Mouse (Mus musculus): Measurements from ENCODE around the gene Npcd.

The Npcd gene

DNA sequence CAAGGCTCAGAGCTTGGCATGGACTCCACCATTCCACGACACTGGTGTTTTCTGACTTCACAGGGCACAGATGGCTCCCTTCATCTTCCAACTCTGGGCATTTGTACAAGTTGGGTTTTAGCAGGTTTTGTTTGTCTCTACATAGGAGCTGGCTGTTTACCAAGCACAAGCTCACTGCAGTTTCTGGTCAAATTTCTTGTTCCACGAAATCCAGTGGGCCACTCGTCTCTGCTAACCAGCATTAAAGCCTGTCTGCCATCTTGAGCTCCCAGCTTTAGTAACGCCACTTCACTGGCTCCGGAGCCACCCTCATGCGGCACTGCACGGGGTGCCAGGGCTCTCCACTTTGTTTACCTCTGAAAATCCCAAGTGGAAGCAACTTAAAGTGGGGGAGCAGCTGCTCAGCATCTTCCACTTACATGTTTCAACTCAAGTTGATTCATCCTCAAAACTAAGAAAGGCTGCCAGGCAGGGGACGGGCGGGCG, 67.4 kb downstream of the Npcd start:
- no peak for DNase-seq (ENCODE audit: low spot score)

DNA sequence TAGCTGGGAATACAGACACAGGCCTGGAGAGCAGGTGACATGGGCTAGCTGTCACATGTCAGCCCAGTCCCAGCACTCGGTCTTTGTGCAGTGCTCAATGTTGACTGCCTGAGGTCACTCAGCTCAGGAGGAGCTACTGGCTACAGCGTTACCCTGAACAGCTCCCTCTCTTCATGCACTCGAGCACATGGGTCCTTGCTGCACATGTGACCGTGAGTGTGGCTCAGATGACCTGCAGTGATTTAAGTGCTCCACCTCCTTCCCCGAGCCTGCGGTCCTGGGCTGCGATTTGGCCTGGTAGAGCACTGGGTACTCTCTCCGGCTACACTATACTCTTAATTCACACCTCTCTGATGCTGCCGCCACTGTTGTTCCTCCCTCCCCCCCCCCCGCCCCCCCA, 67.9 kb downstream of the Npcd start:
- DNase-seq (ENCODE audit: low spot score): no peak

GRCm38 (mm10) chr15:79765361-79765760, 68.7 kb downstream of the Npcd start:
- no peak for DNase-seq (ENCODE audit: low spot score)

DNA sequence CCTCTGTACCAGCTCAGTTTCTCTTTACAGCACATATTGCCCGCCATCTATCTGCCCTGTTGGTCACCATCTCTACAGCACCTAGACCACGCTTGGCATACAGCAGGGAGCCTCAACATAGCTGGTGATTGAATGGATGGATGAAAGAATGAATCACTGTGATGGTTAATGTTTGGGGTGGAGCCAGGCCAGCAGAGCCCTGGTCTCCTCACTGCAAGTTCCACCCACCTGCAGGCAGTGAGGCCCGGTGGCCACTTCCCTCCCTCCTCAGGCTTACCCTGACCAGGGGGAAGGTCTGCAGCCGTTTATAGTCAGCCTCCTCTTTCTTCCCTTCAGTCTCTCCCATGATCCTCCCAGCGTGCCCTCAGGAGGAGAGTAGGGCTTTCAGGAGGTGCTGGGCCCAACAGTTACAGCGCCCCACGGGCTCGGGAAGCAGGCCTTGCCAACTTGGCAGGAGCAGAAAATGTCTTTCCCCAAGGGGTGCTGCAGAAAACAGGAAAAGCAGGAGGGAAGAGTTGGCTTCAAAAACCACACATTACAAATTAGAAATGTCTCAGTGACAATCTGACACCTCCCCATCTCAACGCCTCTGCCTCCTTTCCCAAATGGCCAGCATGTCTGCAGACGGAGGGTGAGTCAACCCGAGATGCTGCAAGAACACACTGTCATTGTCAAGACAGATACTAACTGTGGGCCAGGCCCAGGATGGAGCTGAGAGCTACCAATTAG, 69.3 kb downstream of the Npcd start:
- DNase-seq (ENCODE audit: low spot score): no peak

- DNase-seq (ENCODE audit: low spot score): no peak
Measured at GRCm38 (mm10) chr15:79763601-79764246, 70.3 kb downstream of the Npcd start.

DNA sequence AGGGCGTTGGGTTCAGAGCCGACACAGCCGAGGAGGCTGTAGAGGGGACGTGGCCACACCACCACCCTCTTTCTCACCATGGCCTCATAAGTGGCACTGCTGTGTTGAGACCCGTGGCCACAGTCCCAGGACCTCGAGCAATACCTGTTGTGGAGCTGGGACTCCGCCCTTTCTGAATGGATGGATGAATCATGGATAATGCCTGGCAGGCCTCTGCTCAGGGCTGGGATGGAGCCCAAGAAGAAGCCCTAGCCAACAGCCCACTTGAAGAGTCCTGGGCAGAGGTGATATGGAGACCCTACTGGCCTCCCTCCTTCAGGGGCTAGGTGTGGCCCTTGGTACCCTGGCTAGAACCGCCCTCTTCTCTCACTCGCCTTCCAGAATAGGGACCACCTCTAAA, 71.0 kb downstream of the Npcd start:
- no peak for DNase-seq (ENCODE audit: low spot score)

- no peak for DNase-seq (ENCODE audit: low spot score)
Measured at GRCm38 (mm10) chr15:79760956-79761355, 73.1 kb downstream of the Npcd start.

GRCm38 (mm10) chr15:79757118-79757517, 76.9 kb downstream of the Npcd start:
- no peak for DNase-seq (ENCODE audit: low spot score)

DNA sequence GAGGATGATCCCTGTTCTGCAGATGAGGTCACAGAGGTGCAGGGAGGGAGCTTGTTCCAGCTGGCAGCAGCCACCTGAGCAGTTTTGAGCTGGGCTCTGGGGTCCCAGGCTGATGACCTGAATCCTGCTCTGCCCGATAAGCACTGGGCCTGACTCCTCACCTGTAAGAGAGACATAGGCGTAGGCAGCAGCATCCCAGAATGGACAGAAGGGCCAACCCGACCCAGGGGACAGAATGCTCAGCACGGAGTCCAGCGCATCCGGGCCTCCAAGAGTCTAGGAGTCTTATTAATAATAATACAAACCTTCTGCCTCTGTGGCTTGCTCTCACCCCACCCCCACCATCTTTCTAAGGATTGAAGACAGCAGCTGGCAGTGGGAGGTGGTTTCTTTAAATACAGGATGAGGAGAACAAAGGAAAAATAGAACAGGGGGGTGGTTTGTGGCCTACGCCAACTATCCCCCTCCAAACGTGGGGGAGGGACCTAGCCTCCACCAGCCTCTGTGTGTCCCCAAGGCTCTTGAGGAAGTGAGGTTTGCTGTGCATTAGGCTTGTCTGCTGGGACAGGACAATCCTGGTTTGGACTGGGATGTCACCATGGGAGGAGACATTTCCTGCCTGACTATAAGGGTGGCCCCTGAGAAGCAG, 77.9 kb downstream of the Npcd start:
- DNase-seq (ENCODE audit: low spot score): no peak

DNA sequence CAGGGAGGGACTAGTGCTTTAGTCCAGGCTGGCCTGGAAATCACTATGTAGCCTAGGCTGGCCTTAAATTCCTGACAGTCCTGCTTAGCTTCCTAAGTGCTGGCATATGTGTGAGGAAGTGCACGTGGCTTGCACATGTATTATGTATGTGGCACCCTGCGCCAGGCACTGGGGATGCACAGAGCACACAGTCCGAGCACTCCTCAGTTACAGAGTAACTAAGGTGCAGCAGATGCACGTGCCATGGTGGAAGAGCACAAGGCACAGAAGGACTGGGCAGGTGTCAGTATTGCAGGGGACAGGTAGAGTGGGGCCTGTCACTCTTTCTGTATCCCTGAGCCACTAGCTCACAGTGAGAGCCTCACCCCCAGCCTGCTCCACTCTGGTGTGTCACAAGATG, 78.9 kb downstream of the Npcd start:
- DNase-seq (ENCODE audit: low spot score): no peak

GRCm38 (mm10) chr15:79753873-79754272, 80.2 kb downstream of the Npcd start:
- no peak for DNase-seq (ENCODE audit: low spot score)

DNA sequence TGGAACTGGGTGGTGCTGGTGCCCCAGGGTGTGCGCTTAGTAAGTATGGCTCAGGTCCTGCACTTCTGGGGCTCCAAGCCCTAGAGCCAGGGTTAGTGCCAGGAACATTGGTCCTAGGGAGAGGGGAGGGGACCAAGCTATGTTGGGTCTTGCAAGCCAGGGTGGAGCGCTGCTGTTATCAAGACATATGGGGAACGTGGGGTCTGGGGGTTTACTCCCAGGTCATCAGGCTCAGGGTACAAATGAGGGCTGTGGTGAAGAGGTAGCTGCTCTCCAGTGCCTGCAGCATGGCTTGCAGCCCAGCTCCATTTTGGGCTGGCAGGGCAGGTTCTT, 80.7 kb downstream of the Npcd start:
- no peak for DNase-seq (ENCODE audit: low spot score)

- peak; percentile 41 for DNase-seq (ENCODE audit: low spot score)
Measured at GRCm38 (mm10) chr15:79752742-79753419, 81.2 kb downstream of the Npcd start.

DNA sequence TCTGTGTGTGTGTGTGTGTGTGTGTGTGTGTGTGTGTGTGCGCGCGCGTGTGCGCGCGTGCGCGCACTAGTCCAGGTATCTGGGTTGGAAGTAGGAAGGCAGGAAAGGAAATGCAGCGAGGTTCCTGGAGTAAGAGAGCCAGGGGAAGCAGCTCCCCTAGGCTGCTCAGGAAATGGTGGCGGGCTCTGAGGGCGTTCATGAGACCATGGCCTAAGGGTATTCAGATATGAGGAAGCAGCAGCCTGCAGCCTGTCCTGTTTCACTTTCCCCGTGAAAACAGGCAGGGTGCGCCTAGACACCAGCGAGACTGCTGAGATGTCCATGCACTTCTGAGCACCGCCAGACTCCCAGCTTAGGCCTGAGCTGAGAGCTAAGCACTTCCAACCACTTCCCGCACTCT, 82.3 kb downstream of the Npcd start:
- DNase-seq (ENCODE audit: low spot score): no peak

- no peak for DNase-seq (ENCODE audit: low spot score)
Measured at GRCm38 (mm10) chr15:79750266-79750665, 83.8 kb downstream of the Npcd start.

DNA sequence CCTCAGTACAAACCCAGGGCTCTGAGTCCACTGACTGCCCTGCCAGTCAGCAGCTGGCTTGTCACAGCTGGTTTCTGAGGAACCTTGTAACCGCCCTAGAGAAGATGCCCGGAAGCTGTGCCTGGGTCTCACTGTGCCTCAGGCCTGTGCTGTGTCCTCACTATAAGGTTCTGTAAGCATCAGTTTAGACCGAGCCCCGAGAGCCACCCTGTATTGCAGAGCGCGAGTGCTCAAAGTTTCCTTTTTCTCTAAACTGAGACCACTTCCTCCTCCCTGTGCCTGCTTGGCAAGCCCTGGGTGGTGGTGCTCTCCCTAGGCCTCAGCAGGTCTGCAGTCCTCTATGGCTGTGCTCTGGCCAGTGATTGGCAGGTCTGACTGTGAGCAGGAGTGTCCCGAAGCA, 84.9 kb downstream of the Npcd start:
- no peak for DNase-seq (ENCODE audit: low spot score)

DNA sequence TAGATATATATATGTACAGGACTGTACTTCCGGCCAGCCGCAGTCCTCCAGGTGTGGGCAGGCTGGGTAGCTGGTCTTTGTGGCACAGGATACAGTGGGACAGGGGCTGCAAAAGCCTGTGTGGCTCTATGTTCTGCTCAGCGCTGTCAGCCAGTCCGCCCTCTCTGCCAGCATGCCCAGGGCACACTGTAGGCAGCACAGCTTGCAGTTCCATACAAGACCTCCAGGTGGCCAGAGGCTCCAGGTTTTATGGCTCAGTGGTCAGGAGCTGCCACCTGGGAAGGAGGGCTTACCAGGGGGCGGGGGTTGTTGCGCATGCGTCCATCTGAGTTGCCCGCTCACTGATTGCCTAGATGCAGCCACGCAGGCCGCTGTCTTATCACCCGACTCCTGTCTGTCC, 86.0 kb downstream of the Npcd start:
- DNase-seq (ENCODE audit: low spot score): no peak

- DNase-seq (ENCODE audit: low spot score): no peak
Measured at GRCm38 (mm10) chr15:79745883-79746282, 88.2 kb downstream of the Npcd start.

- no peak for DNase-seq (ENCODE audit: low spot score)
Measured at GRCm38 (mm10) chr15:79745312-79745711, 88.7 kb downstream of the Npcd start.

GRCm38 (mm10) chr15:79744742-79745141, 89.3 kb downstream of the Npcd start:
- no peak for DNase-seq (ENCODE audit: low spot score)

GRCm38 (mm10) chr15:79744001-79744400, 90.0 kb downstream of the Npcd start:
- no peak for DNase-seq (ENCODE audit: low spot score)

GRCm38 (mm10) chr15:79742706-79743023, 91.4 kb downstream of the Npcd start:
- no peak for DNase-seq (ENCODE audit: low spot score)

Measured in yolk sac, embryonic 10.5 days (tissue).